ENCODE assay signal across 25 mouse cellular contexts in genomic region chr4:101395021-101395533, GRCm38 (mm10).
"Had no signal": no experiment of that assay in that cellular context is flagged by ENCODE, and none has a peak within 500 bp of the region (broad histone marks: within the 10 kb centered on the region; RNA-seq: fewer than 3 reads in every experiment).

No protein-coding gene starts in this region.

- H3K9ac ChIP-seq: forebrain, postnatal 0 days; heart, embryonic 13.5 days; heart, embryonic 15.5 days; hindbrain, embryonic 13.5 days; hindbrain, embryonic 15.5 days; kidney, embryonic 15.5 days; limb, embryonic 13.5 days; limb, embryonic 15.5 days had no signal

- H3K36me3 ChIP-seq: heart, embryonic 10.5 days; heart, embryonic 13.5 days; heart, embryonic 15.5 days; hindbrain, embryonic 13.5 days; hindbrain, embryonic 15.5 days; kidney, embryonic 15.5 days; limb, embryonic 13.5 days; limb, embryonic 15.5 days had no signal

- H3K9me3 ChIP-seq: heart, embryonic 10.5 days; heart, embryonic 13.5 days; heart, embryonic 15.5 days; hindbrain, embryonic 13.5 days; hindbrain, embryonic 15.5 days; kidney, embryonic 15.5 days; limb, embryonic 13.5 days; limb, embryonic 15.5 days had no signal

- H3K27ac ChIP-seq: heart, embryonic 10.5 days; heart, embryonic 13.5 days; heart, embryonic 15.5 days; hindbrain, embryonic 13.5 days; hindbrain, embryonic 15.5 days; hindbrain, postnatal 0 days; kidney, embryonic 15.5 days; kidney, postnatal 0 days; limb, embryonic 13.5 days; limb, embryonic 15.5 days had no signal

- DNase-seq: forebrain, postnatal 0 days; gastrocnemius, postnatal 14 days; gastrocnemius, postnatal 36 days; heart, adult 18-20 months; heart, postnatal 14 days; heart, postnatal 36 days; kidney, adult 11 months; kidney, adult 2 months; kidney, adult 9 months; kidney, postnatal 14 days; kidney, postnatal 36 days; layer of hippocampus, adult 9-11 months; layer of hippocampus, postnatal 36 days; left cerebral cortex, postnatal 4 days had no signal

- H3K4me2 ChIP-seq: heart, embryonic 13.5 days; heart, embryonic 15.5 days; hindbrain, embryonic 13.5 days; hindbrain, embryonic 15.5 days; kidney, embryonic 15.5 days; limb, embryonic 13.5 days; limb, embryonic 15.5 days had no signal

- H3K27me3 ChIP-seq: heart, embryonic 13.5 days; heart, embryonic 15.5 days; hindbrain, embryonic 13.5 days; hindbrain, embryonic 15.5 days; kidney, embryonic 15.5 days; limb, embryonic 13.5 days; limb, embryonic 15.5 days had no signal

- H3K4me3 ChIP-seq: heart, embryonic 10.5 days; heart, embryonic 13.5 days; heart, embryonic 15.5 days; hindbrain, embryonic 13.5 days; hindbrain, embryonic 15.5 days; kidney, embryonic 15.5 days; limb, embryonic 13.5 days; limb, embryonic 15.5 days had no signal

- ATAC-seq: forebrain, postnatal 0 days; hindbrain, postnatal 0 days; intestine, embryonic 16.5 days had no signal

- H3K4me1 ChIP-seq: hindbrain, embryonic 13.5 days; hindbrain, embryonic 15.5 days; kidney, embryonic 15.5 days; limb, embryonic 13.5 days; limb, embryonic 15.5 days had no signal
